Mouse (Mus musculus): ENCODE measurements around the gene Dna2. TPM values are rescaled to one million over a fixed set of nuclear protein-coding genes. Genes with fewer than 3 reads are reported as not detected.

Gene Dna2
- polyA plus RNA-seq, 1 experiment from 2014 or later: 4.8 TPM

- H3K9ac ChIP-seq (replicated peaks): no peak overlapping the region
- H3K4me3 ChIP-seq (replicated peaks): no peak overlapping the region
- no peaks in the 10 kb centered on the region for H3K27me3 ChIP-seq (replicated peaks)
- H3K9me3 ChIP-seq (replicated peaks): no peaks in the 10 kb centered on the region
- WGBS: 25% methylated on average over 3 of the region's 3 CpGs
- no peak overlapping the region for H3K27ac ChIP-seq (replicated peaks)
- ATAC-seq (ENCODE audit: low FRiP score): no peak
- no peak overlapping the region for H3K4me2 ChIP-seq
- H3K4me1 ChIP-seq: 0 out of 2 replicates have a peak, but pooled peaks cover under 1% of the 10 kb centered on the region
- peaks cover 70% of the 10 kb centered on the region for H3K36me3 ChIP-seq
These were observed 40.5 kb downstream of the Dna2 start for GRCm38 (mm10) chr10:62987341-62987740.

- Histone ChIP-seq H3K36me3 (peaks cover 72% of the 10 kb centered on the region), H3K4me3 (replicated peaks) (no peak overlapping the region), H3K4me1 (no peaks in the 10 kb centered on the region), H3K27ac (replicated peaks) (no peak overlapping the region), H3K4me2 (no peak overlapping the region), H3K9ac (replicated peaks) (no peak overlapping the region), H3K27me3 (replicated peaks) (no peaks in the 10 kb centered on the region), H3K9me3 (replicated peaks) (no peaks in the 10 kb centered on the region)
- WGBS: 93% methylated on average over 15 of the region's 15 CpGs
- ATAC-seq (ENCODE audit: low FRiP score): no peak
These were observed 43.8 kb downstream of the Dna2 start for GRCm38 (mm10) chr10:62990636-62991035.

- Histone ChIP-seq H3K27me3 (replicated peaks) (no peaks in the 10 kb centered on the region), H3K9me3 (replicated peaks) (no peaks in the 10 kb centered on the region), H3K4me1 (no peaks in the 10 kb centered on the region), H3K4me3 (replicated peaks) (no peak overlapping the region), H3K4me2 (no peak overlapping the region), H3K27ac (replicated peaks) (no peak overlapping the region), H3K36me3 (peaks cover 92% of the 10 kb centered on the region), H3K9ac (replicated peaks) (no peak overlapping the region)
- WGBS: 82% methylated on average over 8 of the region's 9 CpGs
- ATAC-seq (ENCODE audit: low FRiP score): no peak
These were observed 47.2 kb downstream of the Dna2 start for GRCm38 (mm10) chr10:62993991-62994390.

GRCm38 (mm10) chr10:63000584-63000983, 53.8 kb downstream of the Dna2 start:
- no peak overlapping the region for H3K4me3 ChIP-seq (replicated peaks)
- no peaks in the 10 kb centered on the region for H3K9me3 ChIP-seq (replicated peaks)
- H3K9ac ChIP-seq (replicated peaks): no peak overlapping the region
- H3K4me2 ChIP-seq: no peak overlapping the region
- H3K27me3 ChIP-seq (replicated peaks): no peaks in the 10 kb centered on the region
- no peak for ATAC-seq (ENCODE audit: low FRiP score)
- H3K27ac ChIP-seq (replicated peaks): no peak overlapping the region
- H3K4me1 ChIP-seq: no peaks in the 10 kb centered on the region
- 78% methylated on average over 9 of the region's 9 CpGs for WGBS
- H3K36me3 ChIP-seq: peaks cover 92% of the 10 kb centered on the region

- no peaks in the 10 kb centered on the region for H3K9me3 ChIP-seq (replicated peaks)
- no peak overlapping the region for H3K9ac ChIP-seq (replicated peaks)
- H3K4me1 ChIP-seq: no peaks in the 10 kb centered on the region
- 89% methylated on average over 9 of the region's 9 CpGs for WGBS
- no peak overlapping the region for H3K4me3 ChIP-seq (replicated peaks)
- H3K27me3 ChIP-seq (replicated peaks): no peaks in the 10 kb centered on the region
- H3K36me3 ChIP-seq: peaks cover 93% of the 10 kb centered on the region
- ATAC-seq (ENCODE audit: low FRiP score): no peak
- no peak overlapping the region for H3K27ac ChIP-seq (replicated peaks)
- no peak overlapping the region for H3K4me2 ChIP-seq
These were observed 56.4 kb downstream of the Dna2 start for GRCm38 (mm10) chr10:63003252-63003651.

GRCm38 (mm10) chr10:63004556-63004955, 57.7 kb downstream of the Dna2 start:
- WGBS: 95% methylated on average over 9 of the region's 9 CpGs

GRCm38 (mm10) chr10:63008193-63008592, 61.4 kb downstream of the Dna2 start:
- WGBS: 78% methylated on average over 3 of the region's 3 CpGs
- Histone ChIP-seq H3K4me1 (no peaks in the 10 kb centered on the region), H3K4me2 (no peak overlapping the region), H3K4me3 (replicated peaks) (no peak overlapping the region), H3K27me3 (replicated peaks) (no peaks in the 10 kb centered on the region), H3K9ac (replicated peaks) (no peak overlapping the region), H3K9me3 (replicated peaks) (no peaks in the 10 kb centered on the region), H3K27ac (replicated peaks) (no peak overlapping the region), H3K36me3 (peaks cover 90% of the 10 kb centered on the region)
- no peak for ATAC-seq (ENCODE audit: low FRiP score)

More at GRCm38 (mm10) chr10:63004556-63004955, 57.7 kb downstream of the Dna2 start:
- H3K4me1 ChIP-seq: no peaks in the 10 kb centered on the region
- peaks cover 91% of the 10 kb centered on the region for H3K36me3 ChIP-seq
- no peak for ATAC-seq (ENCODE audit: low FRiP score)
- H3K9ac ChIP-seq (replicated peaks): no peak overlapping the region
- H3K27me3 ChIP-seq (replicated peaks): no peaks in the 10 kb centered on the region
- no peak overlapping the region for H3K4me2 ChIP-seq
- H3K27ac ChIP-seq (replicated peaks): no peak overlapping the region
- no peaks in the 10 kb centered on the region for H3K9me3 ChIP-seq (replicated peaks)
- H3K4me3 ChIP-seq (replicated peaks): no peak overlapping the region

- H3K4me3 ChIP-seq (replicated peaks): no peak overlapping the region
- 91% methylated on average over 4 of the region's 4 CpGs for WGBS
- H3K36me3 ChIP-seq: peaks cover 86% of the 10 kb centered on the region
- no peaks in the 10 kb centered on the region for H3K4me1 ChIP-seq
- H3K27me3 ChIP-seq (replicated peaks): no peaks in the 10 kb centered on the region
- ATAC-seq (ENCODE audit: low FRiP score): no peak
- no peak overlapping the region for H3K4me2 ChIP-seq
- no peaks in the 10 kb centered on the region for H3K9me3 ChIP-seq (replicated peaks)
- no peak overlapping the region for H3K9ac ChIP-seq (replicated peaks)
- no peak overlapping the region for H3K27ac ChIP-seq (replicated peaks)
These were observed 63.4 kb downstream of the Dna2 start for GRCm38 (mm10) chr10:63010268-63010667.

GRCm38 (mm10) chr10:63011556-63011955, 64.7 kb downstream of the Dna2 start:
- 89% methylated on average over 6 of the region's 6 CpGs for WGBS

GRCm38 (mm10) chr10:63013476-63013875, 66.7 kb downstream of the Dna2 start:
- peaks cover 82% of the 10 kb centered on the region for H3K36me3 ChIP-seq
- H3K4me3 ChIP-seq (replicated peaks): no peak overlapping the region
- H3K4me2 ChIP-seq: no peak overlapping the region
- H3K9ac ChIP-seq (replicated peaks): no peak overlapping the region
- no peak overlapping the region for H3K27ac ChIP-seq (replicated peaks)
- no peaks in the 10 kb centered on the region for H3K9me3 ChIP-seq (replicated peaks)
- ATAC-seq (ENCODE audit: low FRiP score): no peak
- H3K27me3 ChIP-seq (replicated peaks): no peaks in the 10 kb centered on the region
- peaks cover under 1% of the 10 kb centered on the region; the same call in 1 of the 2 replicates for H3K4me1 ChIP-seq
- whole genome bisulfite sequencing: 63% methylated on average over 3 of the region's 3 CpGs

More at GRCm38 (mm10) chr10:63011556-63011955, 64.7 kb downstream of the Dna2 start:
- no peak for ATAC-seq (ENCODE audit: low FRiP score)
- no peak overlapping the region for H3K27ac ChIP-seq (replicated peaks)
- peaks cover 87% of the 10 kb centered on the region for H3K36me3 ChIP-seq
- no peaks in the 10 kb centered on the region for H3K27me3 ChIP-seq (replicated peaks)
- no peaks in the 10 kb centered on the region for H3K9me3 ChIP-seq (replicated peaks)
- H3K4me3 ChIP-seq (replicated peaks): no peak overlapping the region
- no peak overlapping the region for H3K4me2 ChIP-seq
- no peaks in the 10 kb centered on the region for H3K4me1 ChIP-seq
- no peak overlapping the region for H3K9ac ChIP-seq (replicated peaks)

GRCm38 (mm10) chr10:63014168-63014567, 67.3 kb downstream of the Dna2 start:
- ATAC-seq (ENCODE audit: low FRiP score): no peak
- H3K4me3 ChIP-seq (replicated peaks): no peak overlapping the region
- no peak overlapping the region for H3K27ac ChIP-seq (replicated peaks)
- no peaks in the 10 kb centered on the region for H3K27me3 ChIP-seq (replicated peaks)
- H3K9me3 ChIP-seq (replicated peaks): no peaks in the 10 kb centered on the region
- peaks cover 78% of the 10 kb centered on the region for H3K36me3 ChIP-seq
- peaks cover 4% of the 10 kb centered on the region for H3K4me1 ChIP-seq
- no peak overlapping the region for H3K9ac ChIP-seq (replicated peaks)
- no peak overlapping the region for H3K4me2 ChIP-seq
- WGBS: 91% methylated on average over 9 of the region's 9 CpGs

- Histone ChIP-seq H3K9ac (replicated peaks) (no peak overlapping the region), H3K4me2 (peak overlapping the region; percentile 11; the same call in 1 of the 2 replicates), H3K4me1 (peaks cover 30% of the 10 kb centered on the region), H3K27me3 (replicated peaks) (no peaks in the 10 kb centered on the region), H3K4me3 (replicated peaks) (no peak overlapping the region), H3K36me3 (peaks cover 31% of the 10 kb centered on the region), H3K27ac (replicated peaks) (no peak overlapping the region), H3K9me3 (replicated peaks) (no peaks in the 10 kb centered on the region)
- WGBS: 59% methylated on average over 6 of the region's 6 CpGs
- no peak for ATAC-seq (ENCODE audit: low FRiP score)
These were observed 72.5 kb downstream of the Dna2 start for GRCm38 (mm10) chr10:63019304-63019703.

GRCm38 (mm10) chr10:63021702-63022101, 74.9 kb downstream of the Dna2 start:
- WGBS: 45% methylated on average over 4 of the region's 4 CpGs

More at GRCm38 (mm10) chr10:63021702-63022101, 74.9 kb downstream of the Dna2 start:
- Histone ChIP-seq H3K27ac (replicated peaks) (no peak overlapping the region), H3K4me2 (peak overlapping the region; percentile 67), H3K36me3 (peaks cover 11% of the 10 kb centered on the region), H3K9me3 (replicated peaks) (no peaks in the 10 kb centered on the region), H3K4me1 (peaks cover 49% of the 10 kb centered on the region), H3K4me3 (replicated peaks) (peak overlapping the region; percentile 76), H3K9ac (replicated peaks) (peak overlapping the region; percentile 89; the same call in 1 of the 2 replicates), H3K27me3 (replicated peaks) (no peaks in the 10 kb centered on the region)
- ATAC-seq (ENCODE audit: low FRiP score): no peak

Measured in neural tube, embryonic 15.5 days (tissue).